Mouse (Mus musculus) heart, postnatal 0 days (tissue): ENCODE results near the gene Slc23a2. TPM values are rescaled to one million over a fixed set of nuclear protein-coding genes. Genes with fewer than 3 reads are reported as not detected.
A peak's percentile ranks its signal among the peaks of the same experiment; 100 is the strongest.

Source experiments
- ATAC-seq: fragments of 200-750 bp; cut with Nextera tagmentation; 2 replicates; pipeline ENCODE4 v1.8.0; 2017; ENCODE audit warnings: low read depth, moderate number of reproducible peaks, moderate library complexity; ENCODE audit not compliant: insufficient read depth
- DNase-seq: peaks from one replicate; pipeline ENCODE4 v3.0.0-alpha.2; 2016; ENCODE audit warnings: low spot score
- H3K27ac ChIP-seq: fragments of 300-500 bp; sonication (generic); 2 replicates; pipeline ENCODE4 v1.5.1; 2014; ENCODE audit warnings: low read depth, mild to moderate bottlenecking
- H3K27me3 ChIP-seq: fragments of 300-500 bp; sonication (generic); 2 replicates; pipeline ENCODE4 v1.6.1; 2014; ENCODE audit warnings: low read length, mixed read lengths; ENCODE audit not compliant: control insufficient read depth, insufficient read depth
- H3K36me3 ChIP-seq: fragments of 300-500 bp; sonication (generic); replicated peaks from 2 replicates; pipeline ENCODE4 v1.6.1; 2014; ENCODE audit warnings: low read length, mixed read lengths; ENCODE audit not compliant: control insufficient read depth, insufficient read depth
- H3K4me1 ChIP-seq: fragments of 300-500 bp; sonication (generic); 2 replicates; pipeline ENCODE4 v1.6.1; 2014; ENCODE audit warnings: antibody characterized with exemption; ENCODE audit not compliant: control insufficient read depth, insufficient read depth
- H3K4me2 ChIP-seq: fragments of 300-500 bp; sonication (generic); 2 replicates; pipeline ENCODE4 v1.6.1; 2014; ENCODE audit warnings: low read depth, mild to moderate bottlenecking, low read length, moderate library complexity
- H3K4me3 ChIP-seq: fragments of 300-500 bp; sonication (generic); 2 replicates; pipeline ENCODE4 v1.5.1; 2014; ENCODE audit warnings: low read depth, low read length
- H3K9ac ChIP-seq: fragments of 300-500 bp; sonication (generic); replicated peaks from 2 replicates; pipeline ENCODE4 v1.6.1; 2014; ENCODE audit warnings: low read depth, low read length, mixed read lengths
- H3K9me3 ChIP-seq: fragments of 300-500 bp; sonication (generic); replicated peaks from 2 replicates; pipeline ENCODE4 v1.6.1; 2016; ENCODE audit warnings: low read length; ENCODE audit not compliant: control insufficient read depth
- CTCF ChIP-seq: IDR thresholded peaks from 2 replicates; pipeline ENCODE4 v1.5.1; 2016; ENCODE audit warnings: antibody characterized with exemption, control low read depth, low read depth
- EP300 ChIP-seq: IDR thresholded peaks from 2 replicates; pipeline ENCODE4 v1.6.1; 2016; ENCODE audit warnings: antibody characterized with exemption, low read depth
- WGBS: fragments of 180-500 bp; shearing (Covaris S2); extraction: QIAGEN DNeasy Blood & Tissue Kit; methylation state at CpG from one replicate; pipeline ENCODE4 v1.1.7; 2014; 5-methylcytosine and 5-hydroxymethylcytosine counted together
- polyA plus RNA-seq: library from polyadenylated mRNA; unstranded; fragments of >200 nt; fragmentation: Nextera tagmentation; extraction: Ambion mirVana; gene quantifications from 2 replicates; pipeline ENCODE4 v1.2.1, GENCODE M21; 2015
- total RNA-seq: library from RNA; depleted of rRNA; stranded (reverse); fragments of >200 nt; gene quantifications from 2 replicates; pipeline ENCODE4 v1.2.3, GENCODE M21; 2014; ENCODE audit warnings: low replicate concordance

The Slc23a2 gene
- total and polyA plus RNA-seq, 2 experiments from 2014 or later: 8.6 to 13.9 TPM

DNA sequence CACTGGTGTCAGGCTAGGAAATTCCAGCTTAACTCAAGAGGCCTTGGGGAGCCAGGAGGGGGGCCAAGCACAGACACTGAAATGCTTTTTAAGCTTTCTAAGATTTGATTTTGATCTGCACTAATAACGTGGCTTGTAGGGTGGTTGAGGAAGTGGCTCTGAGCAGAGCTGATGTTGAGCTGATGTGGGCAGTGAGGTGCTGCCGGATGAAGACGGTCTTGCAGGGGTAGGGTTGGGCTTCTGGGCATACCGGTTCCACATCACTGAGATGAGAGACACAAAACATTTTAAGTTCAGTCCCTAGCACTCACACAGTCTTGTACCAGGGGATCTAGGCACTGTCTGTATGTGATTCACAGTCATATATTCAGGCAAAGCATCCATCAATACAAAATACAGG lies 46.5 kb downstream of the Slc23a2 start:
- no peak for ATAC-seq
- TF ChIP-seq EP300: no peak
- TF ChIP-seq CTCF: no peak
- Histone ChIP-seq H3K27me3 (no peaks in the 10 kb centered on the region), H3K4me2 (no peak overlapping the region), H3K4me3 (no peak overlapping the region), H3K9me3 (no peaks in the 10 kb centered on the region), H3K36me3 (peaks cover 21% of the 10 kb centered on the region), H3K27ac (no peak overlapping the region), H3K4me1 (peaks cover 17% of the 10 kb centered on the region), H3K9ac (no peak overlapping the region)
- WGBS: 89% methylated on average over 4 of the region's 4 CpGs
- no peak for DNase-seq

DNA sequence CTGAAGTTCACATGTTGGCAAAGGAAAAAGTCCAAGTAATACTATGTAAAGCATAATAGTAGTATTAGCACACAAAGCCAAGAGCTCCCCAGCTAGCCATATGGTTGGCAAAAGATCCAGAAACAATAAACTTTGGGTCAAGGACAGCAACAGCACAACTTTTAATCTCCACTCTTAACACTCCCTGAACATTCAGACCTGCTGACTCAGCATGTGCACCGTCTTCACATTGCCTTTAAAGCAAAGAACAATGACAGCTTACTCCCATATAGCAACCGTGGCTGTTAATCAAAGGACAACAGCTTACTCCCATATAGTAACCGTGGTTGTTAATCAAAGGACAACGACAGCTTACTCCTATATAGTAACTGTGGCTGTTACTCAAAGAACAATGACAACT lies 48.3 kb downstream of the Slc23a2 start:
- Histone ChIP-seq H3K27ac (no peak overlapping the region), H3K9me3 (no peaks in the 10 kb centered on the region), H3K4me1 (peaks cover 8% of the 10 kb centered on the region; the same call in 1 of the 2 replicates), H3K27me3 (no peaks in the 10 kb centered on the region), H3K4me3 (no peak overlapping the region), H3K9ac (no peak overlapping the region), H3K4me2 (no peak overlapping the region), H3K36me3 (peaks cover 29% of the 10 kb centered on the region)
- 60% methylated on average over 4 of the region's 4 CpGs for WGBS
- no peak for DNase-seq
- ATAC-seq: no peak
- TF ChIP-seq EP300: no peak
- TF ChIP-seq CTCF: no peak

DNA sequence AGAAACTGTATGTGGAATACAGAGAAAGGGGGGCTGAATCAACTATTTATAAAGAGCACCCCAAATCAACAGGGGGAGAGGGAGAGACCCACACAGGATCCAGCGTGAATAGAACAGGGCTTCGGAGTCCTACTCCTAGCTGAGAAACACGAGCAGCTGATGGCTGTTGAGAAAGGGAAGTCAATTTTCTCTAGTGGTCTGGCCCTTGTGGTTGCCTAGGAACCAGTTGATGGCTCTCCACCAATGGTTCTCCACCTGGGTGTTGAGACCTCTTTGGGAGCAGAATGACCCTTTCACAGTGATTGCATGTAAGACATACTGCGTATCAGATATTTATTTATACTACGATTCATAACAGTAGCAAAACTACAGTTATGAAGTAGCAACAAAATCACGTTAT lies 49.1 kb downstream of the Slc23a2 start:
- H3K4me3 ChIP-seq: no peak overlapping the region

DNA sequence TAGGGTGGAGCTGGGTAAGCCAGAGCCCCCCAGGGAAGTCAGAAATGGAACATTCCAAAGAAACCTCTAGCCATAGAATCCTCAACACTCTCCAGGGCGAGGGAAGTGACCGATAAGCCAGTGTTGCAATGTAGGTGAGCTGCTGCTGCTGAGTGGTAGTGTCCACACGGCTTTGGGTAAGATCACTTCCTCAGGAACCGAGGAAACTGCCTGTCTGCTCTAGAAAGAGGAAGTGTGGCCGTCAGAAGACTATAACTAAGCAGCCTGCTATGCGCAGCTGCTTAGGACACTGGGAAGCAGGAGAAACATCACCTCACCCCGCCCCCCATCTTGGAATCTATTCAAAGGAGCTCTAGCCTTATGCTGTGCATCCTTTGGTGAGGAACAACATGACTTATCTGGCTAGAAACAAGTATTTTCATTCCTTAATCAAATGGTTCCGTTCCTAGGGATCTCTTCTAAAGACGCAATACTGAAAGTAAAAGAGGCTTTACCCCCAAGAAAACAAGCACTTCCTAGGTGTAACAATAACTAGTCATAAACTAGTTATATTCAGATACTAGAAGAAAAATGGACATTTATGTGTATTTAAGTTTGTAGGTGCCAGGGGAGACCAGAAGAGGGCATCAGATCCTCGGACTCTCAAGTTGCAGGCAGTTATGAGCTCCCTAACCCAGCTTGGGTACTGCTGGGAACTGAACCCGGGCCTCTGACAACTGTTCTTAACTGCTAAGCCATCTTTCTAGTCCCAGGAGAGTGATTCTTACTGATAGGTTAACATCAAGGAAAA lies 50.3 kb downstream of the Slc23a2 start:
- TF ChIP-seq CTCF (no peak), EP300 (no peak)
- Histone ChIP-seq H3K4me1 (peaks cover 8% of the 10 kb centered on the region; the same call in 1 of the 2 replicates), H3K27ac (peak overlapping the region; percentile 46), H3K27me3 (no peaks in the 10 kb centered on the region), H3K9ac (no peak overlapping the region), H3K4me2 (no peak overlapping the region), H3K4me3 (no peak overlapping the region), H3K36me3 (peaks cover 24% of the 10 kb centered on the region), H3K9me3 (no peaks in the 10 kb centered on the region)
- DNase-seq (no peak), ATAC-seq (peak; percentile 47; the same call in 1 of the 2 replicates)
- 70% methylated on average over 11 of the region's 11 CpGs for WGBS

More for the DNA sequence above, 49.1 kb downstream of the Slc23a2 start:
- TF ChIP-seq CTCF (no peak), EP300 (no peak)
- ATAC-seq (no peak), DNase-seq (no peak)
- Histone ChIP-seq H3K4me1 (peaks cover 8% of the 10 kb centered on the region; the same call in 1 of the 2 replicates), H3K9ac (no peak overlapping the region), H3K9me3 (no peaks in the 10 kb centered on the region), H3K36me3 (peaks cover 29% of the 10 kb centered on the region), H3K4me2 (no peak overlapping the region), H3K27ac (no peak overlapping the region), H3K27me3 (no peaks in the 10 kb centered on the region)
- 78% methylated on average over 6 of the region's 6 CpGs for WGBS

DNA sequence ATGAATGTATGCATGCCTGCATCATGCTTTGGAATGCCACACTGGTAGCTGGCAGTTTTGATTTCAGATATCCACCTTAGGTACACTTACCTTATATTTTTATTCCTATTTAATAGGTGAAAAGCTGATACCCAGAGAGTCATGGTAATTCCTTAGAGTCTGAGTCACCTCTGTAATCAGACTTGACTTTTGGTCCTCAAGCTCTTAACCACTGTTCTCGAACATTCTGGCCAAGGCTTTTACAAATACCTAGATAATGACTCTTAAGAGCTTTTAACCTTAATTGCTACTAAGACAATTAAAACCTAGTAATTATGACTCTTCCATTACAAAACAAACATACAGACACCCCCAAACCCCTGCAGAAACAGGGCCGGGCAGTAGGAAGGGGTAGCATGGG lies 51.2 kb downstream of the Slc23a2 start:
- Histone ChIP-seq H3K9ac (no peak overlapping the region), H3K9me3 (no peaks in the 10 kb centered on the region), H3K4me1 (peaks cover 8% of the 10 kb centered on the region; the same call in 1 of the 2 replicates), H3K4me2 (no peak overlapping the region), H3K4me3 (no peak overlapping the region), H3K27me3 (no peaks in the 10 kb centered on the region), H3K36me3 (peaks cover 22% of the 10 kb centered on the region), H3K27ac (peak overlapping the region; percentile 46)
- TF ChIP-seq EP300: no peak
- TF ChIP-seq CTCF: no peak
- 65% methylated on average over 2 of the region's 2 CpGs for WGBS
- DNase-seq: no peak
- no peak for ATAC-seq
